Mouse (Mus musculus) R1 (cell line): Measurements from ENCODE around the gene Gdf3.
A peak's percentile ranks its signal among the peaks of the same experiment; 100 is the strongest.
"Not testable (repeated sequence)": the region's sequence is repeated elsewhere in the genome, so short reads cannot be mapped to it uniquely, and the experiment has no call there.

ENCODE experiments used
- DNase-seq: peaks from one replicate; pipeline ENCODE4 v3.0.0-alpha.2; 2018; ENCODE audit warnings: low read depth, low spot score

The Gdf3 gene

GRCm38 (mm10) chr6:122606661-122607060 is 3.2 kb downstream of the Gdf3 start:
- DNase-seq, result peak; percentile 51

- peak; percentile 90 for DNase-seq
These were observed 4.4 kb downstream of the Gdf3 start for GRCm38 (mm10) chr6:122605483-122605882.

- DNase-seq, result no peak
These were observed 5.6 kb downstream of the Gdf3 start for GRCm38 (mm10) chr6:122604260-122604659.

GRCm38 (mm10) chr6:122602992-122603322 is 6.9 kb downstream of the Gdf3 start:
- DNase-seq, result no peak

- DNase-seq, result peak; percentile 77
These were observed 7.5 kb downstream of the Gdf3 start, which contains the start of gene Apobec1 for GRCm38 (mm10) chr6:122602242-122602991. Gene Apobec1 (minus strand): TSS chr6:122602444.

GRCm38 (mm10) chr6:122601615-122602014 is 8.3 kb downstream of the Gdf3 start:
- no peak for DNase-seq

GRCm38 (mm10) chr6:122601031-122601430 is 8.9 kb downstream of the Gdf3 start:
- DNase-seq, result no peak

GRCm38 (mm10) chr6:122600066-122600646 is 9.7 kb downstream of the Gdf3 start:
- no peak for DNase-seq

GRCm38 (mm10) chr6:122599054-122599737 is 10.7 kb downstream of the Gdf3 start:
- DNase-seq, result no peak

- DNase-seq, result no peak
These were observed 11.5 kb downstream of the Gdf3 start for GRCm38 (mm10) chr6:122598436-122598835.

- DNase-seq, result no peak
These were observed 11.9 kb downstream of the Gdf3 start for GRCm38 (mm10) chr6:122598014-122598413.

GRCm38 (mm10) chr6:122596608-122597007 is 13.3 kb downstream of the Gdf3 start:
- DNase-seq, result no peak

GRCm38 (mm10) chr6:122595637-122596036 is 14.2 kb downstream of the Gdf3 start:
- DNase-seq, result peak; percentile 83

GRCm38 (mm10) chr6:122592905-122593304 is 17.0 kb downstream of the Gdf3 start:
- DNase-seq, result peak; percentile 73

- peak; percentile 82 for DNase-seq
These were observed 18.7 kb downstream of the Gdf3 start for GRCm38 (mm10) chr6:122591027-122591758.

- DNase-seq, result no peak
These were observed 30.8 kb downstream of the Gdf3 start for GRCm38 (mm10) chr6:122579086-122579485.

- DNase-seq, result peak; percentile 67
These were observed 32.9 kb downstream of the Gdf3 start for GRCm38 (mm10) chr6:122577030-122577429.

- DNase-seq, result not testable (repeated sequence)
These were observed 34.9 kb downstream of the Gdf3 start for GRCm38 (mm10) chr6:122575037-122575436.

GRCm38 (mm10) chr6:122571617-122571959 is 38.3 kb downstream of the Gdf3 start:
- DNase-seq, result no peak

- DNase-seq, result no peak
These were observed 38.9 kb downstream of the Gdf3 start for GRCm38 (mm10) chr6:122570695-122571616.

GRCm38 (mm10) chr6:122569762-122570161 is 40.1 kb downstream of the Gdf3 start:
- DNase-seq, result no peak
